Mouse (Mus musculus) midbrain, embryonic 11.5 days (tissue): ENCODE results near the gene Agpat4. TPM values are rescaled to one million over a fixed set of nuclear protein-coding genes. Genes with fewer than 3 reads are reported as not detected.

ENCODE experiments used
- ATAC-seq: fragments of 200-750 bp; cut with Nextera tagmentation; 2 replicates; pipeline ENCODE4 v1.8.0; 2017; ENCODE audit warnings: moderate TSS enrichment, moderate library complexity; ENCODE audit not compliant: low FRiP score
- DNase-seq: peaks from one replicate; pipeline ENCODE4 v3.0.0; 2015; ENCODE audit warnings: low spot score; ENCODE audit errors: missing footprints
- H3K27ac ChIP-seq: fragments of 300-500 bp; sonication (generic); 2 replicates; pipeline ENCODE4 v1.5.1; 2014; ENCODE audit warnings: low read depth, low read length
- H3K27me3 ChIP-seq: fragments of 300-500 bp; sonication (generic); 2 replicates; pipeline ENCODE4 v1.6.1; 2014; ENCODE audit warnings: mild to moderate bottlenecking, low read length, moderate library complexity, mixed read lengths; ENCODE audit not compliant: control insufficient read depth, insufficient read depth
- H3K36me3 ChIP-seq: fragments of 300-500 bp; sonication (generic); 2 replicates; pipeline ENCODE4 v1.6.1; 2014; ENCODE audit warnings: mild to moderate bottlenecking, low read length, moderate library complexity, mixed read lengths; ENCODE audit not compliant: control insufficient read depth, insufficient read depth
- H3K4me1 ChIP-seq: fragments of 300-500 bp; sonication (generic); 2 replicates; pipeline ENCODE4 v1.6.1; 2014; ENCODE audit warnings: low read length; ENCODE audit not compliant: control insufficient read depth, insufficient read depth
- H3K4me2 ChIP-seq: fragments of 300-500 bp; sonication (generic); 2 replicates; pipeline ENCODE4 v1.6.1; 2014; ENCODE audit warnings: mild to moderate bottlenecking, moderate library complexity
- H3K4me3 ChIP-seq: fragments of 300-500 bp; sonication (generic); 2 replicates; pipeline ENCODE4 v1.5.1; 2014; ENCODE audit warnings: low read depth, low read length
- H3K9ac ChIP-seq: fragments of 300-500 bp; sonication (generic); 2 replicates; pipeline ENCODE4 v1.6.1; 2014; ENCODE audit warnings: low read length
- H3K9me3 ChIP-seq: fragments of 300-500 bp; sonication (generic); 2 replicates; pipeline ENCODE4 v1.6.1; 2016; ENCODE audit warnings: low read length; ENCODE audit not compliant: control insufficient read depth
- WGBS: fragments of 180-500 bp; shearing (Covaris S2); extraction: QIAGEN DNeasy Blood & Tissue Kit; methylation state at CpG from one replicate; pipeline ENCODE4 v1.1.7; 2014; 5-methylcytosine and 5-hydroxymethylcytosine counted together
- polyA plus RNA-seq: library from polyadenylated mRNA; unstranded; fragments of >200 nt; fragmentation: Nextera tagmentation; extraction: Ambion mirVana; gene quantifications from 2 replicates; pipeline ENCODE4 v1.2.1, GENCODE M21; 2014

Gene Agpat4
- polyA plus RNA-seq, 1 experiment from 2014 or later, result 22.9 TPM

DNA sequence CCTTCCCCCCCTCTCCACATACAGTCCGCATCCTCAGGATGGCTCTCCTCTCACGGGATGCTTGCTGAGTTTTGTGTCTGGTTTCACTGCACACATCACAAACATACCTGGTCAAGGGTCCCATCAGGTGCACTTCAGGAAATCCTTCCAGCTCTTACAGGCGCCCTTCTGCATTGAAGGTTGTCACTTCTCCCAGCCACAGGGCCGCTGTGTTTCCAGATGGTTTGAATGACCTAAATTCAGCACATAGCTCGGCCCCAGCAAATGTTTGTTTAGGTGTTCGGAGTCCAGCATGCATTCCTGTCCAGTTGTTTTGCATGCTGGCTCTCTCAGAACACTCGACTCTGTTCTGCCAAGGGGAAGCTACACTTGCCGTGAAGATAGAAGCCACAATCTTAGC is 65.8 kb downstream of the Agpat4 start:
- Histone ChIP-seq H3K4me1 (0 out of 2 replicates have a peak, but pooled peaks cover 3% of the 10 kb centered on the region), H3K36me3 (no peaks in the 10 kb centered on the region), H3K9ac (no peak overlapping the region), H3K27ac (no peak overlapping the region), H3K27me3 (no peaks in the 10 kb centered on the region), H3K9me3 (no peaks in the 10 kb centered on the region), H3K4me2 (no peak overlapping the region), H3K4me3 (no peak overlapping the region)
- no peak for ATAC-seq
- WGBS, result 80% methylated on average over 8 of the region's 8 CpGs
- no peak for DNase-seq

DNA sequence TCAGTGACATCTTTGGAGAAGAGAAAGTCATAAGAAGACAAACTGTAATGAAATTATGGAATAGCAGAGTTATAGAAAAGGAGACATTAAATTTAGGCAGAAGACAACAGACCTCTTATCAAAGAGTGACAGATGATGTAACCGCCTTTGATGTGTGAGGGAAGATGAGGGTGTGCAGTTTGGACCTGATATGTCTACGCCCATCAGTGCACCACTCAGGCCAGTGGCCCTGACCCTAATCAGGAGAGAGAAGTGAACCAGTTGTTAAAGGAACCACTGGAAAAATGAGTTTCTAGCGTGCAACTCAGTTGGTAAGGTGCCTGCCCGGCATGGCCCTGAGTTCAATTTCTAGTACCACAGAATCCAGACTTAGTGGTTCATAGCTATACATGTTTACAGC is 67.4 kb downstream of the Agpat4 start:
- H3K4me1 ChIP-seq, result 0 out of 2 replicates have a peak, but pooled peaks cover 3% of the 10 kb centered on the region
- 93% methylated on average over 4 of the region's 4 CpGs for WGBS
- no peaks in the 10 kb centered on the region for H3K36me3 ChIP-seq
- no peaks in the 10 kb centered on the region for H3K9me3 ChIP-seq
- ATAC-seq, result no peak
- no peaks in the 10 kb centered on the region for H3K27me3 ChIP-seq
- H3K4me2 ChIP-seq, result no peak overlapping the region
- no peak overlapping the region for H3K4me3 ChIP-seq
- DNase-seq, result no peak
- no peak overlapping the region for H3K27ac ChIP-seq
- no peak overlapping the region for H3K9ac ChIP-seq

DNA sequence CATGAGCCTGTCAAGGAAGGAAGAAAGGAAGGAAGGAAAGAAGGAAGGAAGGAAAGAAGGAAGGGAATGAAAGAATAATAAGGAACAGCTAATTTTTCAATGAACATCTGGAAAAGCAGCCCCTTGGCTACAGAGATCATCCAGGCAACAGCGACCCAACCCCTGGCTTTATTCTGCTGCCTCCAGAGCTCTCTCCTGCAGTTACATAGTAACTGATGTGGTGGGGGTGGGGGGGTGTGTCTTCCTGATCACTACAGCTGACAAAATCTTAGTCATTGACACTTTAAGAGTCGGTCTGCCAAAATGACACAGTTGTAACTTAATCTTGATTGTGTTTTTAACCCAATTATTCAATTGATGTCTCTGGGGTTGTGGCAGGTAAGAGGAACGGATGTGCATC is 67.8 kb downstream of the Agpat4 start:
- no peak overlapping the region for H3K9ac ChIP-seq

DNA sequence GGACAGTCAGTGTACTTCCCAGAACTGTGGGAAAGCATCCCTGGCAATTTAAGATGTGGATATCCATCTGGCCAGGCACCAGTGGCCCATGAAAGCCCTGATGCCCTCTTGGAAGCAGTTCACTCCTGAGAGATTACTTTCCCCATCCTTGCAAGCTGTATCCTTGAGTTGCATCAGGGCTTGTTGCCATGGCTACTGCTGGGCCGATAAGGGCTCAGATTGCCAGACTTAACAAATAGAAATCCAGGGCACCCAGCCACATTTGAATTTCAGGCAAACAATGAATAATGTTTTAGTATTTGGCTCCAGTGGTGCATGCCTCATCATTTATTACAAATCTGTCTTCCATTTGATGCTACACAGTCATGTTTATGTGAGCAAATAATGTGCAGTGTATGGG is 69.3 kb downstream of the Agpat4 start:
- no peak overlapping the region for H3K27ac ChIP-seq
- H3K4me2 ChIP-seq, result no peak overlapping the region
- ATAC-seq (no peak), DNase-seq (no peak)
- no peaks in the 10 kb centered on the region for H3K36me3 ChIP-seq
- no peaks in the 10 kb centered on the region for H3K27me3 ChIP-seq
- H3K4me3 ChIP-seq, result no peak overlapping the region
- peaks cover 3% of the 10 kb centered on the region; the same call in 1 of the 2 replicates for H3K4me1 ChIP-seq
- WGBS, result 50% methylated on average over 1 of the region's 1 CpGs
- H3K9me3 ChIP-seq, result no peaks in the 10 kb centered on the region
- H3K9ac ChIP-seq, result no peak overlapping the region

More for the DNA sequence above, 67.8 kb downstream of the Agpat4 start:
- H3K36me3 ChIP-seq, result no peaks in the 10 kb centered on the region
- H3K27ac ChIP-seq, result no peak overlapping the region
- no peaks in the 10 kb centered on the region for H3K27me3 ChIP-seq
- 94% methylated on average over 3 of the region's 3 CpGs for WGBS
- H3K9me3 ChIP-seq, result no peaks in the 10 kb centered on the region
- DNase-seq, result no peak
- H3K4me1 ChIP-seq, result peaks cover 3% of the 10 kb centered on the region; the same call in 1 of the 2 replicates
- ATAC-seq, result no peak
- H3K4me2 ChIP-seq, result no peak overlapping the region
- no peak overlapping the region for H3K4me3 ChIP-seq

DNA sequence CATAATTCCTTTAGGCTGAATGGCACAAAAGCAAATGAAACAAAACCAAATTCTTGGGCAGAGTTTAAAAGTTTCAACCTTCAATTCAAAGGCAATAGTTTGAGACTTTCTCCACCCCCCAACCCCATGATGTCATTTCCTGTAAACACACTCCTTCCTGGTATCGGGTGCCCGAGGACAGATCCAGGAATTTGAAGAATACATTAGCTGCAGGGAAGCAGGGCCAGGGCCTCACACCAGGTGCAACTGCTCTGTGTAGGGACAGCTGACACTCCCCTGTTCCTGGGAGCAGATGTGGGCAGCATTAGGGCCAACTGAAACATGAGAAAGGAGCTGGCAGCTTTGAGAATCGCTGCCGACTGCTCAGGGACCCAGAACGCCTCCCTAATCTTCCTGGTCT is 76.6 kb downstream of the Agpat4 start:
- Histone ChIP-seq H3K36me3 (0 out of 2 replicates have a peak, but pooled peaks cover 3% of the 10 kb centered on the region), H3K4me1 (no peaks in the 10 kb centered on the region; the same call in 1 of the 2 replicates), H3K27me3 (no peaks in the 10 kb centered on the region), H3K4me2 (no peak overlapping the region), H3K9ac (no peak overlapping the region), H3K27ac (no peak overlapping the region), H3K9me3 (no peaks in the 10 kb centered on the region), H3K4me3 (no peak overlapping the region)
- DNase-seq (no peak), ATAC-seq (no peak)
- WGBS, result 65% methylated on average over 5 of the region's 5 CpGs

DNA sequence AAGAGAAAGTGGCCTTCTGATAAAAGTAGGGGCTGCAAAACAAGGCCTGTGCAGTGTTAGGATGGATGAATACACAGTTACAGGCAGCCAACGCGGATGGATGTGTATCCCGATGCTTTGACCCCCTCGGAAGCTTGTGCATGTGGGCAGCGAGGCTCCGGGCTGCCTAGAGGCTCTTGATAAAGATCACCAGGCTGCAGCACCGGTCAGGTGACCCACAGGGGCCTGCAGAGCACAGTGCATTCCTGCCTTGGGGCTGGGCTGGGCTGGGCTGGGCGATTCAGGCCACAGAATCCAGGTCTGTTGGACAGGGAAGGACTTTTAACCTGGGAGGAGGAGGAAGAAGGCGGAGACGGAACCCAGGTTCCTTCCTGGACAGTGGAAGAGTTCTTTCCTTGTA is 77.1 kb downstream of the Agpat4 start:
- H3K27me3 ChIP-seq, result no peaks in the 10 kb centered on the region
- no peak overlapping the region for H3K4me3 ChIP-seq
- WGBS, result 75% methylated on average over 10 of the region's 10 CpGs
- no peak overlapping the region for H3K4me2 ChIP-seq
- 0 out of 2 replicates have a peak, but pooled peaks cover 3% of the 10 kb centered on the region for H3K36me3 ChIP-seq
- no peaks in the 10 kb centered on the region; the same call in 1 of the 2 replicates for H3K4me1 ChIP-seq
- DNase-seq, result no peak
- H3K9ac ChIP-seq, result no peak overlapping the region
- H3K9me3 ChIP-seq, result no peaks in the 10 kb centered on the region
- no peak overlapping the region for H3K27ac ChIP-seq
- ATAC-seq, result no peak

DNA sequence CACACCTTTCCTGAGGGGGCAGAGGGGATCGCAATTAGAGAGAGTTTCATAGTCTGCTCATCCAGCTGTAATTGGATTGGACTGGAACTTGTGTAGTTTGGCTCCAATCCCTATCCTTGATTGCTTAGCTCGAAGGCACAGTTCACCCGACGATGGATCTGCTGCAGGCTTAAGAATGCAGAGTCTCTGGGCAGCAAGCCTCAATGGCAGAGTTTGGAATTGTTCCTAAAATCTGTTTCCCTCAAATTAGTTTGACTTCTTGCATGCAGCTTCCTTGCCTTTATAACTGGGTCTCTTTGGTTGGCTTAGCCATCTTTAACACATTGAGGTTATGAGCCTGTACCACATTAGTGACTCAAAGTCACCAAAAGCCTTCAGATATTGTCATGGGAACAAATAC is 81.4 kb downstream of the Agpat4 start:
- WGBS, result 91% methylated on average over 4 of the region's 4 CpGs
- no peak for DNase-seq
- Histone ChIP-seq H3K27me3 (no peaks in the 10 kb centered on the region), H3K4me3 (no peak overlapping the region), H3K9ac (no peak overlapping the region), H3K4me1 (no peaks in the 10 kb centered on the region), H3K27ac (no peak overlapping the region), H3K9me3 (no peaks in the 10 kb centered on the region), H3K4me2 (no peak overlapping the region), H3K36me3 (0 out of 2 replicates have a peak, but pooled peaks cover 3% of the 10 kb centered on the region)
- no peak for ATAC-seq

DNA sequence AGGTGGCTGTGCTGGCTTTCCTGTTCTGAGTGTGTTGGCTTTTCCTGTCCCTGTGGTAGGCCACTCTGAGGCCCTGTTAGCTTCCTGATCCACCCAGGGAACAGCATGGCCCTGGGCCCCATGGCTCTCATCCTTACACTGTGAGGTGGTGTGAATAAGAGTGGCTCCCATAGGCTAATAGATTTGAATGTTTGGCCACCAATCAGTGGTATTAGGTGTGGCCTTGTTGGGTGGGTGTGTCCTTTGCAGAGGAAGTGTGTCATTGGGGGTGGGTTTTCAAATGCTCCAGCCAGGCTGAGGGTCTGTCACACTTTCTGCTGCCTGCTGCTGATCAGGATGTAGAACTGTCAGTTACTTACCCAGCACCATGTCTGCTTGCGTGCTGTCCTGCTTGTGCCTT is 82.6 kb downstream of the Agpat4 start:
- no peak overlapping the region for H3K9ac ChIP-seq
- DNase-seq, result no peak
- H3K4me1 ChIP-seq, result peaks cover 6% of the 10 kb centered on the region
- H3K4me2 ChIP-seq, result no peak overlapping the region
- ATAC-seq, result no peak
- H3K9me3 ChIP-seq, result no peaks in the 10 kb centered on the region
- H3K27ac ChIP-seq, result no peak overlapping the region
- no peak overlapping the region for H3K4me3 ChIP-seq
- no peaks in the 10 kb centered on the region for H3K27me3 ChIP-seq
- H3K36me3 ChIP-seq, result 0 out of 2 replicates have a peak, but pooled peaks cover 3% of the 10 kb centered on the region
- 95% methylated on average over 1 of the region's 1 CpGs for WGBS

DNA sequence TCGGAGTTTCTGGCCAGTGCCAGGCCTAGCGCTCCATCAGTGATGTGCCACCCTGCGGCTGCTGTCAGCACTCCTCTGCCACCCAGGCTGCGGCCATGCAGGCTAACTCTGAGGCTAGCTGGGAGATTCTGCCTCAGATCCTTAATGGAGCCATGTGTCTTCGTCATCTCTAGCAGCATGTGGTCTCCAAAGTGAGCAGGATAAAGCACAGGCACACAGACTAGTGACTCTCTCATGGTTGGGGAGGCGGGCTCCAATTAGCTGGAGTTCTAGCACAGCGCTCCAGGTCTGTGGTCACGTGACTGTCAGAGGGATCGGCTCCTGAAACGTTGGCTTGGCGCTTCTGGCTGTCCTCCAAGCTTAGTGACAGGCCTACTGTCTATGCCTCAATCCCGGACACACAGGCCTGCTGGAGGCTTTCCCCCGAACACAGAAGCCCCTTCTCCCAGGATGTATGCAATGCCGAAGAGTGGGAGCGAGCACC is 85.0 kb downstream of the Agpat4 start:
- H3K27ac ChIP-seq, result no peak overlapping the region
- no peaks in the 10 kb centered on the region for H3K27me3 ChIP-seq
- H3K9me3 ChIP-seq, result no peaks in the 10 kb centered on the region
- H3K4me3 ChIP-seq, result no peak overlapping the region
- no peak overlapping the region for H3K9ac ChIP-seq
- DNase-seq (no peak), ATAC-seq (0 out of 2 replicates have a peak, but pooled peaks have one; percentile 25)
- no peak overlapping the region for H3K4me2 ChIP-seq
- H3K4me1 ChIP-seq, result peaks cover 6% of the 10 kb centered on the region
- H3K36me3 ChIP-seq, result 0 out of 2 replicates have a peak, but pooled peaks cover 2% of the 10 kb centered on the region
- WGBS, result 84% methylated on average over 15 of the region's 15 CpGs
